Mouse (Mus musculus) midbrain, postnatal 0 days (tissue): ENCODE results near the gene Pkib. TPM values are rescaled to one million over a fixed set of nuclear protein-coding genes. Genes with fewer than 3 reads are reported as not detected.
A peak's percentile ranks its signal among the peaks of the same experiment; 100 is the strongest.

Experiments
- ATAC-seq: fragments of 200-750 bp; cut with Nextera tagmentation; 2 replicates; pipeline ENCODE4 v1.8.0; 2017; ENCODE audit warnings: moderate number of reproducible peaks, mild to moderate bottlenecking, moderate TSS enrichment, moderate library complexity; ENCODE audit not compliant: low FRiP score
- DNase-seq: peaks from one replicate; pipeline ENCODE4 v3.0.0-alpha.2; 2015; ENCODE audit warnings: low spot score
- H3K27ac ChIP-seq: fragments of 300-500 bp; sonication (generic); 2 replicates; pipeline ENCODE4 v1.5.1; 2014; ENCODE audit warnings: low read depth, mild to moderate bottlenecking, low read length, mixed read lengths
- H3K27me3 ChIP-seq: fragments of 300-500 bp; sonication (generic); 2 replicates; pipeline ENCODE4 v1.6.1; 2014; ENCODE audit warnings: low read length, control low read depth, mixed read lengths; ENCODE audit not compliant: insufficient read depth
- H3K36me3 ChIP-seq: fragments of 300-500 bp; sonication (generic); 2 replicates; pipeline ENCODE4 v1.6.1; 2014; ENCODE audit warnings: low read length, control low read depth, mixed read lengths; ENCODE audit not compliant: insufficient read depth
- H3K4me1 ChIP-seq: fragments of 300-500 bp; sonication (generic); 2 replicates; pipeline ENCODE4 v1.6.1; 2014; ENCODE audit warnings: mild to moderate bottlenecking, control low read depth, antibody characterized with exemption, low read length, mixed read lengths; ENCODE audit not compliant: insufficient read depth
- H3K4me2 ChIP-seq: fragments of 300-500 bp; sonication (generic); 2 replicates; pipeline ENCODE4 v1.6.1; 2014; ENCODE audit warnings: low read depth, mild to moderate bottlenecking, low read length, mixed read lengths; ENCODE audit not compliant: poor library complexity, severe bottlenecking
- H3K4me3 ChIP-seq: fragments of 300-500 bp; sonication (generic); 2 replicates; pipeline ENCODE4 v1.5.1; 2014; ENCODE audit warnings: low read depth, mild to moderate bottlenecking, low read length, moderate library complexity
- H3K9ac ChIP-seq: fragments of 300-500 bp; sonication (generic); replicated peaks from 2 replicates; pipeline ENCODE4 v1.6.1; 2014; ENCODE audit warnings: mild to moderate bottlenecking, low read length, moderate library complexity, mixed read lengths; ENCODE audit not compliant: poor library complexity, severe bottlenecking
- H3K9me3 ChIP-seq: fragments of 300-500 bp; sonication (generic); 2 replicates; pipeline ENCODE4 v1.6.1; 2016; ENCODE audit warnings: low read length, control low read depth
- CTCF ChIP-seq: IDR thresholded peaks from 2 replicates; pipeline ENCODE4 v1.5.1; 2016; ENCODE audit warnings: antibody characterized with exemption, mild to moderate bottlenecking
- WGBS: fragments of 180-500 bp; shearing (Covaris S2); extraction: QIAGEN DNeasy Blood & Tissue Kit; methylation state at CpG from one replicate; pipeline ENCODE4 v1.1.7; 2014; 5-methylcytosine and 5-hydroxymethylcytosine counted together
- polyA plus RNA-seq: library from polyadenylated mRNA; unstranded; fragments of >200 nt; fragmentation: Nextera tagmentation; extraction: Ambion mirVana; gene quantifications from 2 replicates; pipeline ENCODE4 v1.2.1, GENCODE M21; 2015
- total RNA-seq: library from RNA; depleted of rRNA; stranded (reverse); fragments of >200 nt; gene quantifications from 2 replicates; pipeline ENCODE4 v1.2.3, GENCODE M21; 2014; rRNA removed

The Pkib gene
- total RNA-seq (0.60 and 0.80 TPM in 2 replicates), polyA plus RNA-seq (3.2 and 6.7 TPM in 2 replicates)

DNA sequence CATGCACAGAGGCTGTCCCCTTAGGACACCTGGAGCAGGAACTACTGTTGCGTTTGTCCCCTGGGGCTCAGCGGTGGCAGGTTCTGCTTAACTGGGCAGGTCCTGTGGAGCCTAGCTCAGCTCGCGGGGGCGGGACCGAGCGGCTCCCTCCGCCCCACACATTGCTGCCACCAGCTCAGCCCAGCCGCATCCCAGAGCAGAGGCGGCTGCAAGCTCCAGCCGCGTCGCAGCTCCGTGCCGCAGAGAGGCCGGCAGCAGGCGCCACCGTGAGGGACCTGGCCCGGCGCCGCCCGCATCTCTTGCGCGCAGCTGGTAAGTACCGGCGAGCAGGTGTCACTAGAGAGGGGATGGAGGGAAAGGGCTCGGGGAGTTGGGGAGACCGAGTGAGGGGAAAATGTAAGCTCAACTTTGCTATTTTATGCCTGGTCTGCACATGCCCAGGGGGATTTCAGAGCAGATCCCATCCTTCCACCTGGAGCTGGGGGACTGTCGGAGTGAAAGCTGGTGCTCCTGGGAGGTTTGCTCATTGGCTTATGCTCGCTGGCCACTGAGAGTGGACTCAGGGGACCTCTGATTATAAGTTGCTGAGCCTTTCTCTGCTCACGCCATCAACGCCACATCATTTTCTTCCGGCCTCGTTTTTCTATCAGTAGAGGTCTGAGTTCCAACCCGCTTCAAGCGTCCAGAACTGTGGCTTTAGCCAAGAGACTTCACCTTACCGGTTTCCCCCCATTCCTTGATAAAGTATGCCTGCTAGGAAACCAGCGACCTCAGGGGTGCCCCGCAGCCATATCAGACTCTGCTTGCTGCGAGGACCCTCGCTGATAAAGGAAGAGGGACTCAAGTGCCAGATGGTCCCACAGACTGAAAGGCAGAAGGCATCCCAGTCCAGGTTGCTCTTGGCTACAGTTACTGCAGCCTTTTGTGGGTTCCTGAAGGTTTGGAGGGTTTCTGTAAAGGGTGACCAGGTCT is at the start of gene Pkib:
Gene Pkib, plus strand, starts transcription at position 86 of the 972 bp plus-strand sequence.
- Histone ChIP-seq H3K27me3 (no peaks in the 10 kb centered on the region), H3K4me2 (peak within 1 kb of the TSS; percentile 95), H3K4me3 (peak within 1 kb of the TSS; percentile 66), H3K36me3 (no peaks in the 10 kb centered on the region), H3K27ac (no peak within 1 kb of the TSS), H3K9me3 (no peaks in the 10 kb centered on the region), H3K4me1 (peaks cover 5% of the 10 kb centered on the region; the same call in 1 of the 2 replicates), H3K9ac (peak within 1 kb of the TSS; percentile 70)
- peak; percentile 40 for TF ChIP-seq CTCF
- WGBS, result 3% methylated on average over 41 of the region's 41 CpGs
- peak; percentile 60 for DNase-seq
- peak; percentile 92 for ATAC-seq

DNA sequence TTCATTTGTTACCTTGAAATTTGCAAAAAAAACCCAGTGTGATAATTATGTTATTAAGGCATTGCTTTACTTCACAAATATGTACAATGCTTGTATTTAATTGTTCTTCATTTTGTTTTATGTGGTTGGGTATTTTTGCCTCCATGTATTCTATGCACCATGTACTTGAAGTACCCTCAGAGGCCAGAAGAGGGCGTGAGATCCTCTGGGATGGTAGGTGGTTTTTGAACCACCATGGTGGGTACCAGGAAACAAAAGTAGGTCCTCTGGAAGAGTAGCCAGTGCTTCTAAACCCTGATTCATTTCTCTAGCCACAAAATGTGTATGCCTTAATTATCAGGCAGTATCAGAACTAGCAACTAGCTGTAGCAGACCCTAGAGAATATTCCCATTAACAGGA is 47.9 kb upstream of the Pkib start:
- TF ChIP-seq CTCF, result no peak
- H3K4me3 ChIP-seq, result no peak overlapping the region
- ATAC-seq (no peak), DNase-seq (no peak)
- H3K4me1 ChIP-seq, result no peaks in the 10 kb centered on the region
- 52% methylated on average over 1 of the region's 1 CpGs for WGBS
- no peaks in the 10 kb centered on the region for H3K9me3 ChIP-seq
- H3K27ac ChIP-seq, result no peak overlapping the region
- no peaks in the 10 kb centered on the region for H3K36me3 ChIP-seq
- no peak overlapping the region for H3K9ac ChIP-seq
- no peaks in the 10 kb centered on the region for H3K27me3 ChIP-seq
- no peak overlapping the region for H3K4me2 ChIP-seq

DNA sequence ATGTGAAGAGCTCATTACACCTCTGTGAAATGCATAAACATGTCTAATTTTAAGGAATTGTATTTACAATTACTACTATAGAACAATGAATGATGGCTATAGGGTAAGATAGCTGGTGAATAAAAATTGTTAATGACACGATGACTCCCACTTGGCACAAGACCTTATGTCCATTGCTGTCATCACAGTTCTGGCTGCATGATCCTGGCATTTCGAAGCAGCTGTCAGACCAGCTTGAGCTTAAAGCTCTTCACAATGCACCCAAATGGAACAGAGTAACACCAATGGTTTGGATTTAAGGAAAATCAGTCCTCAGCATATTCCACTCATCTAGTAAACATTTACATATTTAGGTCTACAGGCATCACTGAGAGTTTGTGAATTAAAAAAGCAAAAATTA is 37.5 kb upstream of the Pkib start:
- no peak for ATAC-seq
- H3K4me1 ChIP-seq, result no peaks in the 10 kb centered on the region
- no peaks in the 10 kb centered on the region for H3K27me3 ChIP-seq
- no peaks in the 10 kb centered on the region for H3K36me3 ChIP-seq
- DNase-seq, result peak; percentile 32
- TF ChIP-seq CTCF, result no peak
- no peak overlapping the region for H3K27ac ChIP-seq
- no peak overlapping the region for H3K4me3 ChIP-seq
- no peaks in the 10 kb centered on the region for H3K9me3 ChIP-seq
- H3K9ac ChIP-seq, result no peak overlapping the region
- WGBS, result 81% methylated on average over 2 of the region's 2 CpGs
- no peak overlapping the region for H3K4me2 ChIP-seq

DNA sequence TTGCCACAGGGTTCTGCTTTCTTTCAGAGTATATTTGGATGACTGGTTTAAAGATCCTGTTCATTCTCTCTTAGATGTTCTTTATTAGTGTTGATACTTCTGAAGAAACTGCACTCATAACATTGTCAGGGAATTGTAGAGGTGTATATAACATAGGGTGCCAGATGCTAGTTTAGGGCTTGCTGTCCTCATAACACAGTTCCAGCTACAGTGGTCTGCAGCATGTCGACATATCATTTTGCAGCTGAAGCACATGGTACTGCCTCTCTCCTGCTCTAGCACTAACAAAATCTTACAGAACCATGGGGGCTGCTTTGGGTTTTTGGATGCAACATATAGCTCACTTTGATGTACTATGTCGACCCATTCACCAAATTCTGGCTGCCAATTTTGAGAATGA is 34.6 kb upstream of the Pkib start:
- ATAC-seq (no peak), DNase-seq (no peak)
- no peaks in the 10 kb centered on the region for H3K4me1 ChIP-seq
- H3K4me3 ChIP-seq, result no peak overlapping the region
- H3K4me2 ChIP-seq, result no peak overlapping the region
- no peaks in the 10 kb centered on the region for H3K36me3 ChIP-seq
- no peak overlapping the region for H3K27ac ChIP-seq
- 77% methylated on average over 2 of the region's 2 CpGs for WGBS
- H3K27me3 ChIP-seq, result no peaks in the 10 kb centered on the region
- no peaks in the 10 kb centered on the region for H3K9me3 ChIP-seq
- no peak overlapping the region for H3K9ac ChIP-seq
- no peak for TF ChIP-seq CTCF

DNA sequence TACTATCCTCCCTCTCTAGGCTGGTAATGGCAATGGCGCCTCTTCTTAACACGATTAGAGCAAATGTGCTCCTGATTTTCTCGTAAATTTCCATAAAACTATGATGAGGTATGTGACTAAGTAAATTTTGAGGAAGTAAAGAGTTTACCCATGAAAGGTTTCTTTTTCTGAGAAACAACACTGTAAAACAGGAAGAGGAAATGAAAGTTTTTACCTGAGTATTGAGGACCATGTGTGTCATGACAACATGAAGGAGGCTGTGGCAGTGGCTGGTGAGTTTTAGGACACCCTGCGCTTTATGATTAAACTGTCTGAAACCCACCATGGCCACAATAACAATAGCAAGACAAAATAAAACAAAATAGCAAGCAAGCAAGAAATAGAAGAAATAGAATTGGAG is 28.8 kb upstream of the Pkib start:
- no peak overlapping the region for H3K27ac ChIP-seq
- no peak for ATAC-seq

DNA sequence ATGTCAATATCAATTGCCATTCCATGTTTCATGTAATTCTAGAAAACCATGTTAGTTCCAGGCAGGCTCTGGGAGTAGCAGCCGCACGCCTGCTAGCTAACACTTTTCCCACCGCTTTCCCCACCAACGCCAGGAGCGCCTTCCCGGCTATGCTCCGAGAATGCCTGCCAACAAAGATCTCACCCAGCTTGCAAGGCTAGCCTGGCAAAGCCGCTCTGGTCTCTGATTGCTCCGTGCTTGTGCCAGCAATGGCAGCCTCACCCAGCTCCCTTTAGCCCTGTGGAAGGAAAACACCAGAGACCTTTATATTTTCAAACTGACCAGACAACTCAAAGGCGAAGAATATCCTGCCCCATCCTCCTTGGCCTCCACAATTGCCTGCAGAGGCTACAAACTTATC is 8.5 kb upstream of the Pkib start:
- TF ChIP-seq CTCF, result no peak
- Histone ChIP-seq H3K4me2 (no peak overlapping the region), H3K9ac (no peak overlapping the region), H3K4me1 (no peaks in the 10 kb centered on the region), H3K36me3 (no peaks in the 10 kb centered on the region), H3K27ac (no peak overlapping the region), H3K27me3 (no peaks in the 10 kb centered on the region), H3K4me3 (no peak overlapping the region), H3K9me3 (no peaks in the 10 kb centered on the region)
- WGBS, result 88% methylated on average over 10 of the region's 10 CpGs
- peak; percentile 39 for DNase-seq
- no peak for ATAC-seq

More for the DNA sequence above, 28.8 kb upstream of the Pkib start:
- WGBS, result 96% methylated on average over 4 of the region's 4 CpGs
- TF ChIP-seq CTCF, result no peak
- Histone ChIP-seq H3K36me3 (no peaks in the 10 kb centered on the region), H3K27me3 (no peaks in the 10 kb centered on the region), H3K9me3 (no peaks in the 10 kb centered on the region), H3K4me1 (no peaks in the 10 kb centered on the region), H3K9ac (no peak overlapping the region), H3K4me2 (no peak overlapping the region), H3K4me3 (no peak overlapping the region)
- no peak for DNase-seq
